Mouse (Mus musculus) heart, postnatal 0 days (tissue): ENCODE data around the gene Specc1.

Experiments used
- CTCF ChIP-seq: IDR thresholded peaks from 2 replicates; pipeline ENCODE4 v1.5.1; 2016; ENCODE audit warnings: antibody characterized with exemption, control low read depth, low read depth
- EP300 ChIP-seq: IDR thresholded peaks from 2 replicates; pipeline ENCODE4 v1.6.1; 2016; ENCODE audit warnings: antibody characterized with exemption, low read depth

GRCm38 (mm10) chr11:61989647-61990046, 33.1 kb downstream of the Specc1 start:
- TF ChIP-seq CTCF (no peak), EP300 (no peak)
